Mouse (Mus musculus): ENCODE data around the gene Lrp8. TPM values are rescaled to one million over a fixed set of nuclear protein-coding genes. Genes with fewer than 3 reads are reported as not detected.

The Lrp8 gene
- total and polyA plus RNA-seq, 3 experiments: 25.2 to 33.2 TPM; not detected in 1

- no peak for TF ChIP-seq TAL1 (IDR thresholded peaks at IDR 0.05; ENCODE audit: low read length)
- TF ChIP-seq USF1 (IDR thresholded peaks at IDR 0.05; ENCODE audit: low read depth, low read length): no peak
- TF ChIP-seq TBP (IDR thresholded peaks at IDR 0.05; ENCODE audit: low read depth, low read length): no peak
- TF ChIP-seq ZKSCAN1 (IDR thresholded peaks at IDR 0.05; ENCODE audit: low read depth, low read length): no peak
- no peak for TF ChIP-seq EP300 (IDR thresholded peaks at IDR 0.05; ENCODE audit: low read depth in 1 of 2, low read length in 2 of 2)
- TF ChIP-seq NRF1 (IDR thresholded peaks at IDR 0.05; ENCODE audit: insufficient read depth, low read depth, low read length, poor library complexity, severe bottlenecking): no peak
- no peak for TF ChIP-seq JUND (IDR thresholded peaks at IDR 0.05; ENCODE audit: low read depth, low read length)
- TF ChIP-seq UBTF (IDR thresholded peaks at IDR 0.05; ENCODE audit: borderline replicate concordance, insufficient read depth, low read depth, low read length): no peak
- no peak for TF ChIP-seq GATA1 (IDR thresholded peaks at IDR 0.05; ENCODE audit: low read depth, low read length)
- no peak for TF ChIP-seq CHD2 (IDR thresholded peaks at IDR 0.05; ENCODE audit: low read length)
- TF ChIP-seq GABPA (IDR thresholded peaks at IDR 0.05; ENCODE audit: low read depth, low read length): no peak
- no peak for TF ChIP-seq RAD21 (IDR thresholded peaks at IDR 0.05; ENCODE audit: low read depth, low read length)
- TF ChIP-seq MYC (IDR thresholded peaks at IDR 0.05; ENCODE audit: low read depth, low read length): no peak
- no peak for TF ChIP-seq POLR2AphosphoS2 (IDR thresholded peaks at IDR 0.05; ENCODE audit: low read length)
- TF ChIP-seq POLR2A (IDR thresholded peaks at IDR 0.05; ENCODE audit: control insufficient read depth in 1 of 2, insufficient read depth in 1 of 2, low read depth in 1 of 2, low read length in 2 of 2, poor library complexity in 1 of 2): no peak
- no peak for TF ChIP-seq ZNF384 (IDR thresholded peaks at IDR 0.05; ENCODE audit: low read depth, low read length)
- TF ChIP-seq SMC3 (IDR thresholded peaks at IDR 0.05; ENCODE audit: low read depth, low read length): no peak
- no peak for TF ChIP-seq MAZ (IDR thresholded peaks at IDR 0.05; ENCODE audit: low read depth, low read length)
- TF ChIP-seq HCFC1 (IDR thresholded peaks at IDR 0.05; ENCODE audit: low read depth, low read length): no peak
- H3K9me3 ChIP-seq (replicated peaks; ENCODE audit: insufficient read depth, low read length): no peaks in the 10 kb centered on the region
- no peak for DNase-seq (ENCODE audit: low read depth, low spot score)
- no peak overlapping the region for H3K4me3 ChIP-seq (ENCODE audit: control insufficient read depth in 1 of 2, insufficient read depth in 1 of 2, low read depth in 2 of 2, low read length in 2 of 2)
- H3K36me3 ChIP-seq (ENCODE audit: control insufficient read depth in 1 of 2, insufficient read depth in 2 of 2, low read length in 2 of 2): peaks cover 0 to 1% of the 10 kb centered on the region in 2 experiments; a peak in 2 of 4 replicates
- no peak overlapping the region for H3K27ac ChIP-seq (ENCODE audit: control insufficient read depth, low read depth, low read length)
- H3K27me3 ChIP-seq (ENCODE audit: control insufficient read depth in 1 of 2, insufficient read depth in 2 of 2, low read length in 2 of 2): no peaks in the 10 kb centered on the region
- no peak overlapping the region for H3K9ac ChIP-seq (ENCODE audit: control insufficient read depth, low read depth, low read length, poor library complexity, severe bottlenecking)
- no peaks in the 10 kb centered on the region for H3K4me1 ChIP-seq (ENCODE audit: control insufficient read depth in 1 of 2, insufficient read depth in 2 of 2, low read length in 2 of 2)
- no peaks in the 10 kb centered on the region for H3K79me2 ChIP-seq (ENCODE audit: control insufficient read depth, insufficient read depth, low read length, poor library complexity)
Observed at GRCm38 (mm10) chr4:107837910-107838309, 35.8 kb downstream of the Lrp8 start.

DNA sequence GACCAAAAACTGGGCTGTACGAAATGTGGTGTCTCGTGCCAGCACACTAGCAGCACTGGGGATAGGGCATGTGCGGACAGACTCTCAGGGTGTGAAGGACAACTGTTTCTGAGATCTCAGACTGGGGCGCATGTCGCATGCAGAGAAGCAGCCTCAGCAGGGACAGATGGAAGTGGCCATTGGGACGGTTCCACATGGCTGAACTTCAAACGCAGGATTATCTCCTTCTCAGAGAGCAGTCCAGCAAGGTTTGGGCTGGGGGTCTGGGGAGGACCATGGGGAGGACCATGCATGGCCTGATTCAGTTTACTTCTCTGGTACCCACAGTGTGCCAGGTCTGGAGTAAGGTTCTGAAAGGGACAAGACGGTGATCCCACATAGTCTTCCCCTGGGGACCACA, 41.6 kb downstream of the Lrp8 start:
- Histone ChIP-seq H3K27me3 (ENCODE audit: control insufficient read depth in 1 of 2, insufficient read depth in 2 of 2, low read length in 2 of 2) (no peaks in the 10 kb centered on the region), H3K36me3 (ENCODE audit: control insufficient read depth in 1 of 2, insufficient read depth in 2 of 2, low read length in 2 of 2) (peaks cover 0 to 1% of the 10 kb centered on the region in 2 experiments; a peak in 2 of 4 replicates), H3K4me1 (ENCODE audit: control insufficient read depth in 1 of 2, insufficient read depth in 2 of 2, low read length in 2 of 2) (no peaks in the 10 kb centered on the region), H3K4me3 (ENCODE audit: control insufficient read depth in 1 of 2, insufficient read depth in 1 of 2, low read depth in 2 of 2, low read length in 2 of 2) (no peak overlapping the region), H3K27ac (ENCODE audit: control insufficient read depth, low read depth, low read length) (no peak overlapping the region), H3K9me3 (replicated peaks; ENCODE audit: insufficient read depth, low read length) (no peaks in the 10 kb centered on the region), H3K79me2 (ENCODE audit: control insufficient read depth, insufficient read depth, low read length, poor library complexity) (no peaks in the 10 kb centered on the region), H3K9ac (ENCODE audit: control insufficient read depth, low read depth, low read length, poor library complexity, severe bottlenecking) (no peak overlapping the region)
- TF ChIP-seq MYB (IDR thresholded peaks at IDR 0.05; ENCODE audit: low read depth, low read length): no peak
- TF ChIP-seq CTCF (IDR thresholded peaks at IDR 0.05 in 2 of 3, conservative IDR thresholded peaks at IDR 0.05 in 1 of 3; ENCODE audit: control insufficient read depth in 1 of 3, insufficient read depth in 1 of 3, low read depth in 2 of 3, low read length in 3 of 3, poor library complexity in 1 of 3, severe bottlenecking in 1 of 3): no peak
- no peak for TF ChIP-seq SMC3 (IDR thresholded peaks at IDR 0.05; ENCODE audit: low read depth, low read length)
- TF ChIP-seq USF1 (IDR thresholded peaks at IDR 0.05; ENCODE audit: low read depth, low read length): no peak
- no peak for TF ChIP-seq GABPA (IDR thresholded peaks at IDR 0.05; ENCODE audit: low read depth, low read length)
- TF ChIP-seq GATA1 (IDR thresholded peaks at IDR 0.05; ENCODE audit: low read depth, low read length): no peak
- TF ChIP-seq MAX (IDR thresholded peaks at IDR 0.05; ENCODE audit: low read length): no peak
- TF ChIP-seq BHLHE40 (IDR thresholded peaks at IDR 0.05; ENCODE audit: borderline replicate concordance, low read depth, low read length): no peak
- no peak for TF ChIP-seq TCF12 (IDR thresholded peaks at IDR 0.05; ENCODE audit: low read depth, low read length)
- no peak for TF ChIP-seq MYC (IDR thresholded peaks at IDR 0.05; ENCODE audit: low read depth, low read length)
- TF ChIP-seq EP300 (IDR thresholded peaks at IDR 0.05; ENCODE audit: low read depth in 1 of 2, low read length in 2 of 2): no peak
- TF ChIP-seq MEF2A (IDR thresholded peaks at IDR 0.05; ENCODE audit: extremely low read depth, insufficient replicate concordance, low read depth, low read length, poor library complexity, severe bottlenecking): no peak
- TF ChIP-seq CHD1 (IDR thresholded peaks at IDR 0.05; ENCODE audit: low read depth, low read length): no peak
- no peak for TF ChIP-seq UBTF (IDR thresholded peaks at IDR 0.05; ENCODE audit: borderline replicate concordance, insufficient read depth, low read depth, low read length)
- TF ChIP-seq RAD21 (IDR thresholded peaks at IDR 0.05; ENCODE audit: low read depth, low read length): no peak
- no peak for TF ChIP-seq E2F4 (IDR thresholded peaks at IDR 0.05; ENCODE audit: borderline replicate concordance, low read depth, low read length)
- TF ChIP-seq JUND (IDR thresholded peaks at IDR 0.05; ENCODE audit: low read depth, low read length): no peak
- no peak for TF ChIP-seq ZC3H11A (IDR thresholded peaks at IDR 0.05; ENCODE audit: low read depth, low read length)
- no peak for TF ChIP-seq POLR2A (IDR thresholded peaks at IDR 0.05; ENCODE audit: control insufficient read depth in 1 of 2, insufficient read depth in 1 of 2, low read depth in 1 of 2, low read length in 2 of 2, poor library complexity in 1 of 2)
- DNase-seq (ENCODE audit: low read depth, low spot score): no peak
